Mouse (Mus musculus): Measurements from ENCODE around the gene Osbp.

DNA sequence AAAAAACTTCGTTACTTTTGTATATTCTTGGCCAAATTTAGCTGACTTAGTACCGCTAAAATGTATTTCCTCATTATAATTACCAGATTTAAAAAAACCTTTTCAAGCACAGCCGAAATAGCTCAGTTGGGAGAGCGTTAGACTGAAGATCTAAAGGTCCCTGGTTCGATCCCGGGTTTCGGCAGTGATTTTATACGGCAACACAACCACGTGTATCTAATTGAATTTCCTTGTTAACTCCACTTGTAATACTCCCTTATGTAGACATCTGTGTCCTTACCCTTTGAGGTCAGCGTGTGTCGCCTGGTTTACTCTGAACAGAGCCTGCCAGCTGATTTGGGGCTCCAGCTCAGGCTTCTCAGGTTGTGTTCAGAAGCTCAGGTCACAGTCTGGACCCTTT, 36.4 kb downstream of the Osbp start:
- no peak for TF ChIP-seq CTCF (IDR thresholded peaks at IDR 0.05; ENCODE audit: extremely low read depth, insufficient read length, insufficient replicate concordance, low read depth, low read length)
- no peak for TF ChIP-seq POLR2A (IDR thresholded peaks at IDR 0.05; ENCODE audit: low read depth, low read length)
